Mouse (Mus musculus): Measurements from ENCODE around the gene Cpped1. TPM values are rescaled to one million over a fixed set of nuclear protein-coding genes. Genes with fewer than 3 reads are reported as not detected.

Gene Cpped1
- polyA plus RNA-seq (2014; fragmentation: Nextera tagmentation; extraction: Ambion mirVana), result 28.0 and 28.1 TPM in 2 replicates

DNA sequence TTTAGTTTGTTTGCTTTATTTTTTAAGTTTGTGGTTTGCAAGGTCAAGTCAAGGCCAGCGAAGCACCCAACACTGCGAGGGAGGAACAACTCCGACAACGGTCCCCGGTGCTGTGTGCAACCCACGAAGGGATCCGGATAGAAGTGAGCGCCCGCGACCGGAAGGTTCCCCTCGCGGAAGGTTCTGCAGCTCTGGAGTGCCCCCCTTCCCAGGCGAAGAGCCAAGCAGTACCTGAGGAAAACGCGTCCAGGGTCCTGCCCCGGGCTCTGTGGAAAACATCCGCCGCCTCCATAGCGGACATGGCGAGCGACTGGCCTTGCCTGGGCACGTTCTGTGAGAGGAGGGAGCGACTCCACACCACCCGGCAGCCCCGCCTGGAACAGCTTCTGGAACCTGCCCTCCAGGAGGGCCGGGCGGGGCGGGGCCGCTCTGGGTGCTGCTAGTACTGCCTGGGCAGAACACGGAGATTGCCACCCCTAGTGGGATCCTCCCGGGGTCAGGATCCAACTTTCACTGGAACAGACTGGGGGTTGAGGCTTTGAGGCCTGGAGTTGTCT lies at the start of gene Cpped1:
TSS of gene Cpped1 (minus strand) at position 411 of the 557 bp plus-strand sequence.
- ATAC-seq (replicated peaks; ENCODE audit: low FRiP score) (peak; percentile 98), DNase-seq (ENCODE audit: low spot score) (peak; percentile 94)
- WGBS, result under 1% methylated on average over 32 of the region's 32 CpGs
- Histone ChIP-seq H3K9ac (ENCODE audit: low read depth, low read length) (peak within 1 kb of the TSS; percentile 76), H3K4me2 (peak within 1 kb of the TSS; percentile 67), H3K27ac (ENCODE audit: low read depth, low read length) (peak within 1 kb of the TSS; percentile 70; the same call in 1 of the 2 replicates), H3K27me3 (replicated peaks; ENCODE audit: control insufficient read depth, insufficient read depth, low read length) (no peaks in the 10 kb centered on the region), H3K4me3 (ENCODE audit: low read depth, low read length) (peak within 1 kb of the TSS; percentile 70), H3K36me3 (ENCODE audit: control insufficient read depth, insufficient read depth, low read length) (no peaks in the 10 kb centered on the region), H3K4me1 (replicated peaks; ENCODE audit: control insufficient read depth, insufficient read depth, low read length) (0 out of 2 replicates have a peak, but pooled peaks cover 7% of the 10 kb centered on the region), H3K9me3 (ENCODE audit: control insufficient read depth, low read length) (no peaks in the 10 kb centered on the region)

DNA sequence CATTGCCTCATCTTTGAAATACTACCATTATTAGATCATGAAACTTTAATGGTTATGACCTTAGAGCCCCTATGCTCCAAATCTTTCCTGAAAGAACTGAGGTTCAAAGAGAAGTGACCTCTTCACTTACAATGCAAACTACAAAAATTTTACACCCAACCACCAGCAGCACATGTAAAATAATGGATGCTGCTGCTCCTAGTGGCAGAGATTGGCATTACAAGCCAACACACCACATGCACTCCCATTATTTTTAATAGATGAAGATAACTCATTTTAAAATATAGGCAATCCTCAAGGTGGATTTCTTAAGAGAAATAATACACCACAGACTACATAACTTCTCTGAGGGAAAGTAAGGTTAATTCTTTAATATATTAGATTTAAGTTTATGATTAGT lies 31.2 kb upstream of the Cpped1 start:
- Histone ChIP-seq H3K4me3 (ENCODE audit: low read depth, low read length) (no peak overlapping the region), H3K36me3 (ENCODE audit: control insufficient read depth, insufficient read depth, low read length) (no peaks in the 10 kb centered on the region), H3K27me3 (replicated peaks; ENCODE audit: control insufficient read depth, insufficient read depth, low read length) (no peaks in the 10 kb centered on the region), H3K9ac (ENCODE audit: low read depth, low read length) (no peak overlapping the region), H3K4me2 (no peak overlapping the region), H3K4me1 (replicated peaks; ENCODE audit: control insufficient read depth, insufficient read depth, low read length) (no peaks in the 10 kb centered on the region), H3K9me3 (ENCODE audit: control insufficient read depth, low read length) (no peaks in the 10 kb centered on the region), H3K27ac (ENCODE audit: low read depth, low read length) (no peak overlapping the region)
- ATAC-seq (replicated peaks; ENCODE audit: low FRiP score) (no peak), DNase-seq (ENCODE audit: low spot score) (no peak)

DNA sequence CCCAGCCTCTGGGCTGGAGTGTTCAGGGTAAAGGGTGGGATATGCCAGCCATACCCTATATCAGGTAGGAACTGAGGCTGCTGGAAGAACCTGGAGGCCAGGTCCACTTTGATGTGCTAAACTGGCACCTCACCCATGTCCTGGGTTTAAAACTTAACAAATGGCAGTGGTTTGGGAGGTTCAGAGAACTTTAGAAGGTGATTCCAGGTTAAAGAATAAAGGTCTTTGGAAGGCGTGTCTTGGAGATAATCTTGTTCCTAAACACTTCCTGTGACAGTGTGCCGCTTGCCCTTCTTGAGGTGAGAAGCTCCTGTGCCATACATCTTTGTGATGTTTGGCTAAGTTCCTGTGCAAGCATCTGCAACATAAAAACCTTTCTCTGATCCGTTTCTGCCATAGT lies 1.6 kb upstream of the Cpped1 start:
- WGBS, result 77% methylated on average over 3 of the region's 3 CpGs

DNA sequence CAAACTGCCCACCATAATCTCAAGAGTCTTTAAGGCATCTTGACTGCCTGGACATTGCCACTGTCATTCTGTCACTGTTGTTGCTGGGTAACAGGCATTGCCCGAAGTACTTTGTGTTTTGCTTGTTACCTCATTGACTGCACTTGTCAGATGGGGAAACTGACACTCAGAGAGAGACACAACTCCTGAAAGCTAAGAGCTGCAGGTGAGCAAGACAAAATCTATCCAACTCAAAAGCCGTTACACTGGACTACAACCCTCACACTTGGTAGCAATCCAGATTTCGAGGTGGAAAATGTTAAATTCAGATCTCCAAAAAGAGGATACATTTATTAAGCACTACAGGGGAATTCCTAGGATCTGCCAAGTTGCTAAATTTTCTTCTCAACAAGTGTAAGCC lies 572 bp upstream of the Cpped1 start:
- Histone ChIP-seq H3K27me3 (replicated peaks; ENCODE audit: control insufficient read depth, insufficient read depth, low read length) (no peaks in the 10 kb centered on the region), H3K4me2 (peak overlapping the region; percentile 67), H3K9me3 (ENCODE audit: control insufficient read depth, low read length) (no peaks in the 10 kb centered on the region), H3K4me1 (replicated peaks; ENCODE audit: control insufficient read depth, insufficient read depth, low read length) (0 out of 2 replicates have a peak, but pooled peaks cover 7% of the 10 kb centered on the region), H3K9ac (ENCODE audit: low read depth, low read length) (no peak overlapping the region), H3K4me3 (ENCODE audit: low read depth, low read length) (no peak overlapping the region; the same call in 1 of the 2 replicates), H3K36me3 (ENCODE audit: control insufficient read depth, insufficient read depth, low read length) (no peaks in the 10 kb centered on the region), H3K27ac (ENCODE audit: low read depth, low read length) (no peak overlapping the region)
- WGBS, result 64% methylated on average over 3 of the region's 3 CpGs
- DNase-seq (ENCODE audit: low spot score), result no peak
- ATAC-seq (replicated peaks; ENCODE audit: low FRiP score), result no peak

More for the DNA sequence above, 1.6 kb upstream of the Cpped1 start:
- Histone ChIP-seq H3K27me3 (replicated peaks; ENCODE audit: control insufficient read depth, insufficient read depth, low read length) (no peaks in the 10 kb centered on the region), H3K36me3 (ENCODE audit: control insufficient read depth, insufficient read depth, low read length) (no peaks in the 10 kb centered on the region), H3K9me3 (ENCODE audit: control insufficient read depth, low read length) (no peaks in the 10 kb centered on the region), H3K9ac (ENCODE audit: low read depth, low read length) (no peak overlapping the region), H3K4me3 (ENCODE audit: low read depth, low read length) (no peak overlapping the region), H3K27ac (ENCODE audit: low read depth, low read length) (no peak overlapping the region), H3K4me1 (replicated peaks; ENCODE audit: control insufficient read depth, insufficient read depth, low read length) (0 out of 2 replicates have a peak, but pooled peaks cover 7% of the 10 kb centered on the region), H3K4me2 (no peak overlapping the region)
- DNase-seq (ENCODE audit: low spot score), result no peak
- no peak for ATAC-seq (replicated peaks; ENCODE audit: low FRiP score)

DNA sequence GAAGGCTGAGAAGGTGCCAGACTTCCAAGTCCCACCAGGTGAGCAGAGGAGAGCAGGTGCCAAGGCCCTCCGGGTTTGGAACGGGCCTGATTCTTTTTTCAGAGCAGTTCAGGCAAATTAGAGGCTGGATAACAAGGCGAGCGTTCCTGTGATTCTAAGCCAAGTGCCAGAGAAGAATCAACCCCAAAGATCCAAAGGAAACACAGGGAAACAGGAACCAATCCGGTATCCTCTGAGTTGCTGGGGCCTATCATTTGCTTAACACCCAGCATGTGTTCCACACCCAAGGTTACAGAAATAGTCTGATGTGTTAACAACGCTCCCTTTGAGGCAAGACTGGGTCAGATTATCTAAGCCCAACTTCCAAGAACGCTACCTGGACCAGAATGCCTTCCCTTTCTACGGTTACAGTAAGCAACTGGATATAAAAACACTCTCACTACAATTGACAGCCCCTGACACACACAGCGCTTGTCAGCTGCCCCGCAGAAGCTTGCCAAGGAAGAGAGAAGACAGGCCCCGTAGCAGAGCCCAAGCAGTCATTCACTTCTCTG lies 707 bp downstream of the Cpped1 start:
- Histone ChIP-seq H3K4me3 (ENCODE audit: low read depth, low read length) (peak overlapping the region; percentile 70), H3K27me3 (replicated peaks; ENCODE audit: control insufficient read depth, insufficient read depth, low read length) (no peaks in the 10 kb centered on the region), H3K27ac (ENCODE audit: low read depth, low read length) (no peak overlapping the region), H3K36me3 (ENCODE audit: control insufficient read depth, insufficient read depth, low read length) (no peaks in the 10 kb centered on the region), H3K4me1 (replicated peaks; ENCODE audit: control insufficient read depth, insufficient read depth, low read length) (0 out of 2 replicates have a peak, but pooled peaks cover 7% of the 10 kb centered on the region), H3K9ac (ENCODE audit: low read depth, low read length) (peak overlapping the region; percentile 76), H3K4me2 (peak overlapping the region; percentile 67), H3K9me3 (ENCODE audit: control insufficient read depth, low read length) (no peaks in the 10 kb centered on the region)
- ATAC-seq (replicated peaks; ENCODE audit: low FRiP score) (peak; percentile 46), DNase-seq (ENCODE audit: low spot score) (peak; percentile 34)
- 20% methylated on average over 11 of the region's 11 CpGs for WGBS

DNA sequence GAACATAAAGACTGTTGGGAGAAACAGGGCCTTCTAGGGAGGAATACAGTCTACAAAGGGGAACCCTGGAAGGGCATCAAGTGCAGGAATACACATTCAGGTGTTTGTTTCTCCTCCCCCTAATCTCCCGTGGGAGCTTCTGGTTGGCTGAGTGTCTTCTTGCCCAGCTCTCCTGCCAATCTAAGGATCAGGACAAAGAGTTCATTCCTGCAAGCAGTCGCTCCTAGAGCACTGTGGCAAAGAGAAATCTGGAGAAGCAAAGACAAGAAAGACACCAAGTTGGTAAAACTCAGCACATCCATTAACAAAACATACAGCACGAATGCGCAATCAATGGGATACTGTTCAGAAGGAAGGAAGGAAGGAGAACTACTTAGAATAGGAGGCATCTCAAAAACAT lies 1.4 kb downstream of the Cpped1 start:
- 80% methylated on average over 4 of the region's 4 CpGs for WGBS
- ATAC-seq (replicated peaks; ENCODE audit: low FRiP score) (no peak), DNase-seq (ENCODE audit: low spot score) (no peak)
- Histone ChIP-seq H3K36me3 (ENCODE audit: control insufficient read depth, insufficient read depth, low read length) (no peaks in the 10 kb centered on the region), H3K4me3 (ENCODE audit: low read depth, low read length) (peak overlapping the region; percentile 70), H3K27ac (ENCODE audit: low read depth, low read length) (no peak overlapping the region), H3K9me3 (ENCODE audit: control insufficient read depth, low read length) (no peaks in the 10 kb centered on the region), H3K9ac (ENCODE audit: low read depth, low read length) (peak overlapping the region; percentile 76; the same call in 1 of the 2 replicates), H3K4me2 (peak overlapping the region; percentile 67), H3K4me1 (replicated peaks; ENCODE audit: control insufficient read depth, insufficient read depth, low read length) (0 out of 2 replicates have a peak, but pooled peaks cover 7% of the 10 kb centered on the region), H3K27me3 (replicated peaks; ENCODE audit: control insufficient read depth, insufficient read depth, low read length) (no peaks in the 10 kb centered on the region)

DNA sequence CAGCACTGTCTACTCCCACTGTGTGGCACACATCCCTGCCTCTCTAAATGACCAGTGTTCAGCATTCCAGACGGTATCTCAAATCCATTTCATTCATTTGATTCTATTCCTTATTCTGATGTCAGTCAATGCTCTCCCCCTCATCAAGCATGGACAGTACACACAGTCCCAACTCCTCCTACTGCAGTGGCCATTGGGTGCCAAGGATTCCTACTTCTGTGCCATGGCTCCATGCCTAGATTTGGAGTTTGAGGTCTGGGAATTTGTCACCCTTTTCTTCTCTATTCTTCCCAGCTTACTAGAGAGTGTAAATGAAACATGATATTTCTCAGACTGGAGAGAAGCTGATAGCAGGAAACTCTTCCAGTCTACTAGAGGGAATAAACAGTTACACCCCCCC lies 2.3 kb downstream of the Cpped1 start:
- DNase-seq (ENCODE audit: low spot score) (no peak), ATAC-seq (replicated peaks; ENCODE audit: low FRiP score) (no peak)
- Histone ChIP-seq H3K4me3 (ENCODE audit: low read depth, low read length) (no peak overlapping the region), H3K9ac (ENCODE audit: low read depth, low read length) (no peak overlapping the region), H3K27ac (ENCODE audit: low read depth, low read length) (no peak overlapping the region), H3K4me2 (no peak overlapping the region), H3K27me3 (replicated peaks; ENCODE audit: control insufficient read depth, insufficient read depth, low read length) (no peaks in the 10 kb centered on the region), H3K9me3 (ENCODE audit: control insufficient read depth, low read length) (no peaks in the 10 kb centered on the region), H3K4me1 (replicated peaks; ENCODE audit: control insufficient read depth, insufficient read depth, low read length) (0 out of 2 replicates have a peak, but pooled peaks cover 7% of the 10 kb centered on the region), H3K36me3 (ENCODE audit: control insufficient read depth, insufficient read depth, low read length) (no peaks in the 10 kb centered on the region)
- 91% methylated on average over 1 of the region's 1 CpGs for WGBS

DNA sequence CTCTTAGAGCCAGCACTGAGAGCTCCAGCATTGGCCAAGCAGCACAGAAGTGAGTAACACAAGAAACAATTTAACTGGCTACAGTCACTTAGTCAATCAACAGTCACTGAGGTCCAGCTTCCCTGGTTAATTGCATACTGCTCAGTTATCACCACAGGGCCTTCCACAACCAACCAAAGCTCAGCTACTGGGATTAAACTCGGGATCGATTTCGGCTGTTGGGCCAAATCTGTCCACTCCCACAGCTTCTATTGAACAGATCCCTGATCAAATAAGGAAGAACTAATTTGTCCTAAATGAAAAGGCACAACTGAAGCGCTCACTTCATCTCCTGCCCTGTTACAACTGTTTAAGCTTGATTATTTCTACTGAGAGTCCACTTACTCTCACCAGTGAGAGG lies 4.0 kb downstream of the Cpped1 start:
- H3K27me3 ChIP-seq (replicated peaks; ENCODE audit: control insufficient read depth, insufficient read depth, low read length), result no peaks in the 10 kb centered on the region

DNA sequence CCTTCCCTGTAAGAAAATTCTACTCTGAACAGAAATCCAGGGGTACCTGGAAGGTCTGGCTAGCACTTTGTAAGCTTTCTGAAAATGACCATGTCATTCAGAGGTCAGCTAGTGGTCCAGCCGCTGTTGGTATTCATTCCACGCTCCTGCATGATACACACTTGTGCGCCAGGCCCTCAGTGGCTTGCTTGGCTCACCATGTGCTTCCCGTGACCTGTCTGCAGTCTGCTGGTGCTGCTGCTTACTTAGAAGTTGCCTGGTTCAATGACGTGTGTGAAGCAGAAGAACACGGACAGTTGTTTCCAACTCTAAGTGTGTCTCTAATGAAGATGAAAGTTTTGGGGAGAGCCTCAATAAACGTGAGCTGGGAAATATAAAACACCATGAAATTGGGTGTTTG lies 7.2 kb downstream of the Cpped1 start:
- no peak overlapping the region for H3K9ac ChIP-seq (ENCODE audit: low read depth, low read length)
- no peak overlapping the region for H3K4me2 ChIP-seq
- ATAC-seq (replicated peaks; ENCODE audit: low FRiP score), result no peak
- no peaks in the 10 kb centered on the region for H3K4me1 ChIP-seq (replicated peaks; ENCODE audit: control insufficient read depth, insufficient read depth, low read length)
- H3K4me3 ChIP-seq (ENCODE audit: low read depth, low read length), result no peak overlapping the region
- 88% methylated on average over 7 of the region's 7 CpGs for WGBS
- no peak overlapping the region for H3K27ac ChIP-seq (ENCODE audit: low read depth, low read length)
- no peak for DNase-seq (ENCODE audit: low spot score)
- H3K27me3 ChIP-seq (replicated peaks; ENCODE audit: control insufficient read depth, insufficient read depth, low read length), result no peaks in the 10 kb centered on the region
- no peaks in the 10 kb centered on the region for H3K36me3 ChIP-seq (ENCODE audit: control insufficient read depth, insufficient read depth, low read length)
- H3K9me3 ChIP-seq (ENCODE audit: control insufficient read depth, low read length), result no peaks in the 10 kb centered on the region

More for the DNA sequence above, 4.0 kb downstream of the Cpped1 start:
- Histone ChIP-seq H3K4me3 (ENCODE audit: low read depth, low read length) (no peak overlapping the region), H3K36me3 (ENCODE audit: control insufficient read depth, insufficient read depth, low read length) (no peaks in the 10 kb centered on the region), H3K4me1 (replicated peaks; ENCODE audit: control insufficient read depth, insufficient read depth, low read length) (0 out of 2 replicates have a peak, but pooled peaks cover 7% of the 10 kb centered on the region), H3K9me3 (ENCODE audit: control insufficient read depth, low read length) (no peaks in the 10 kb centered on the region), H3K9ac (ENCODE audit: low read depth, low read length) (no peak overlapping the region), H3K27ac (ENCODE audit: low read depth, low read length) (no peak overlapping the region), H3K4me2 (no peak overlapping the region)
- 89% methylated on average over 4 of the region's 4 CpGs for WGBS
- ATAC-seq (replicated peaks; ENCODE audit: low FRiP score) (no peak), DNase-seq (ENCODE audit: low spot score) (no peak)

Measured in liver, embryonic 11.5 days (tissue).